Mouse (Mus musculus) G1E (cell line): ENCODE results near the gene Sept5. TPM values are rescaled to one million over a fixed set of nuclear protein-coding genes. Genes with fewer than 3 reads are reported as not detected.

Experiments used
- ATAC-seq: 2 replicates; pipeline ENCODE4 v1.8.0; 2016; ENCODE audit warnings: mild to moderate bottlenecking; ENCODE audit not compliant: insufficient number of reproducible peaks, poor library complexity, low FRiP score, severe bottlenecking; ENCODE audit errors: extremely low read depth
- DNase-seq: peaks from one replicate; pipeline ENCODE4 v3.0.0; 2012; ENCODE audit warnings: low spot score
- H3K27me3 ChIP-seq: 2 replicates; pipeline ENCODE4 v1.6.1; 2012; ENCODE audit warnings: mild to moderate bottlenecking, low read length, inconsistent platforms; ENCODE audit not compliant: insufficient read depth
- H3K36me3 ChIP-seq: replicated peaks from 2 replicates; pipeline ENCODE3; 2012; ENCODE audit warnings: mild to moderate bottlenecking, inconsistent platforms
- H3K4me1 ChIP-seq: 2 replicates; pipeline ENCODE4 v1.6.1; 2012; ENCODE audit warnings: low read depth, low read length, inconsistent platforms, mixed read lengths; ENCODE audit not compliant: insufficient read depth
- H3K4me3 ChIP-seq: 2 replicates; pipeline ENCODE4 v1.5.1; 2012; ENCODE audit warnings: low read depth, mild to moderate bottlenecking, inconsistent platforms, low read length, moderate library complexity, mixed read lengths
- H3K9me3 ChIP-seq: replicated peaks from 2 replicates; pipeline ENCODE4 v1.6.1; 2012; ENCODE audit warnings: inconsistent platforms
- CTCF ChIP-seq: IDR thresholded peaks from 2 replicates; pipeline ENCODE4 v1.5.1; 2012; ENCODE audit warnings: low read depth, low read length, inconsistent platforms, mixed read lengths
- GATA1 ChIP-seq: IDR thresholded peaks from 2 replicates; pipeline ENCODE4 v1.6.1; 2012; ENCODE audit warnings: borderline replicate concordance, low read length, inconsistent platforms, mixed read lengths
- GATA2 ChIP-seq: IDR thresholded peaks from 2 replicates; pipeline ENCODE4 v1.6.1; 2012; ENCODE audit warnings: low read depth, low read length, inconsistent platforms, borderline replicate concordance
- POLR2AphosphoS5 ChIP-seq: IDR thresholded peaks from 2 replicates; pipeline ENCODE4 v1.6.1; 2012; ENCODE audit warnings: low read depth, low read length, inconsistent platforms; ENCODE audit not compliant: insufficient replicate concordance
- TAL1 ChIP-seq: conservative IDR thresholded peaks from 2 replicates; pipeline ENCODE4 v1.6.1; 2012; ENCODE audit warnings: low read depth, low read length, inconsistent platforms, mixed read lengths
- polyA plus RNA-seq: library from polyadenylated mRNA; stranded (reverse); fragments of >175 nt; gene quantifications from 2 replicates; pipeline ENCODE4 v1.2.3, GENCODE M21; 2012
- total RNA-seq, 2 experiments: library from RNA; stranded (forward) in 1 of 2; stranded (reverse) in 1 of 2; fragments of 200-1000 nt in 1 of 2; fragments of >200 nt in 1 of 2; fragmentation: Nextera tagmentation in 1 of 2; gene quantifications; 2 replicates each; pipeline ENCODE4 v1.2.3; 2014 to 2017

Sept5 gene
- total and polyA plus RNA-seq, 3 experiments = 0.05 TPM; not detected in 2

DNA sequence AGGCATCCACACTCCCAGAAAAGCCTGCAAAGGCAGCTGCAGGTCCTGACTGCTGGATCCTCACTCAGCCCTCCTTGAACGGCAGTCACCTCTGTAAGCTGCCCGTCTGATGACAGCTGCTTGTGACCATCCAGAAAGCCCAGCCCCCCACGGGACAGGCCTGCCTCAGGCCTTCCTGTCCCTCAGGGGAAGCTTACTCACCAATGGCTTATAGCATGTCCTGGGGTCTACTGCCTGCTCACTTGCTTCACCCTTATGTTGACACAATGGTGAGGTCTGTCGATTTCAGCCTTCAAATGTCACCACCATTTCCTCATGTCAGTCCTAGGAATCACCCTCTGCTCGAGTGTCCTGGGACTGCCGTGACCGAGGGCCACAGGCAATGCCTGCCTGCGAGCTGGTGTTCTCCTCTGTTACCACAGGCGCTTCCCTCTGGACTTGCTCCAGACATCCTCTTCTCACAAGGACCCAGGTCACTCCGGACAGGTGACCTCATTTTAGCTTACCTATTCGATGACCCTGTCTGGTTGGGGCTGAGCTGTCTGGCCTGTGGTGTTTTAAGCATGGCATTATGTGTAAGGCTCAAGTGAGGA is 13.7 kb upstream of the Sept5 start:
- Histone ChIP-seq H3K27me3 (peaks cover 26% of the 10 kb centered on the region), H3K36me3 (no peaks in the 10 kb centered on the region), H3K4me3 (no peak overlapping the region), H3K9me3 (no peaks in the 10 kb centered on the region), H3K4me1 (no peaks in the 10 kb centered on the region)
- DNase-seq (no peak), ATAC-seq (no peak)
- TF ChIP-seq TAL1 = no peak
- no peak for TF ChIP-seq CTCF
- TF ChIP-seq GATA2 = no peak
- TF ChIP-seq GATA1 = no peak
- no peak for TF ChIP-seq POLR2AphosphoS5

DNA sequence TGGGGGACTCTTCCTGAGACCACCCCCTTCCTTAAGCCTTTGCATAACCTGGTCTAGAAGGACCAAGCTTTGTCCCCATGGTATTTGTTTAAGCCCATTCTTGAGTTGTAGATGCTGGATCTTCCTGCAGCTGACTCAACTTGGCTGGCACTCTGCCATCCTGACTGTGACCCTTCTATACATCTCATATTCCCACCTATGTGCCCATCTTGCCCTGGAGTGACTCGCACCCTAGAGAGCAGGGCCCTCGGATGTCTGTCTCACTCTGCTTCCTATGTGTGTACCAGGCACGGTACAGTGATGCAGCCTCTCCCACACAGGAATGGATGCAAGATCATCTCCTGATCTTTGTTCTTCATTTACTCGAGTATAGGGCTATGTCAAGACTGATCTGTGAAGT is 13.1 kb upstream of the Sept5 start:
- Histone ChIP-seq H3K9me3 (no peaks in the 10 kb centered on the region), H3K4me1 (no peaks in the 10 kb centered on the region), H3K4me3 (no peak overlapping the region), H3K36me3 (no peaks in the 10 kb centered on the region), H3K27me3 (peaks cover 28% of the 10 kb centered on the region)
- DNase-seq = no peak
- ATAC-seq = no peak
- no peak for TF ChIP-seq GATA1
- TF ChIP-seq TAL1 = no peak
- no peak for TF ChIP-seq CTCF
- no peak for TF ChIP-seq GATA2
- no peak for TF ChIP-seq POLR2AphosphoS5

DNA sequence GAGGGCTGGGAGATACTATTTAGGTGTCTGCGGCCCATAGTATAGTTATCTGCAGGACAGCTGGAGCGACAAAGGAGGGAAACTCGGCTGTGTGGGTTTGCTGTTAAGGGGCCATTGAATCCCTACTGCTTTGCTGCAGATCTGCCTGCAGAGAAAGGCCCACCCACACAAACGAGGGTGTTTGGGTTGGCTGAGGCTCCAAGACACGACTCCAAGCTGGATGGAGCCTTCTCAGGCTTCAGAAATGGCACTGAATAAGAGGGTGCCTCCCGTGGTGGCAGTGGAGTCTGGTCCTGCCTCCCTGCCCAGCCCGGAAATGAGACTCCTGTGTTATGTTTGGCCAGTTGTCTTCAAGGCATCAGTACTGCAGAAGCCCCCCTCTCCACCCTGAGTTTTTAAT is 12.5 kb upstream of the Sept5 start:
- H3K27me3 ChIP-seq = peaks cover 28% of the 10 kb centered on the region
- H3K4me3 ChIP-seq = no peak overlapping the region
- TF ChIP-seq TAL1 (no peak), POLR2AphosphoS5 (no peak), GATA1 (no peak), CTCF (no peak), GATA2 (no peak)
- H3K36me3 ChIP-seq = no peaks in the 10 kb centered on the region
- no peaks in the 10 kb centered on the region for H3K4me1 ChIP-seq
- DNase-seq = no peak
- no peak for ATAC-seq
- H3K9me3 ChIP-seq = no peaks in the 10 kb centered on the region

DNA sequence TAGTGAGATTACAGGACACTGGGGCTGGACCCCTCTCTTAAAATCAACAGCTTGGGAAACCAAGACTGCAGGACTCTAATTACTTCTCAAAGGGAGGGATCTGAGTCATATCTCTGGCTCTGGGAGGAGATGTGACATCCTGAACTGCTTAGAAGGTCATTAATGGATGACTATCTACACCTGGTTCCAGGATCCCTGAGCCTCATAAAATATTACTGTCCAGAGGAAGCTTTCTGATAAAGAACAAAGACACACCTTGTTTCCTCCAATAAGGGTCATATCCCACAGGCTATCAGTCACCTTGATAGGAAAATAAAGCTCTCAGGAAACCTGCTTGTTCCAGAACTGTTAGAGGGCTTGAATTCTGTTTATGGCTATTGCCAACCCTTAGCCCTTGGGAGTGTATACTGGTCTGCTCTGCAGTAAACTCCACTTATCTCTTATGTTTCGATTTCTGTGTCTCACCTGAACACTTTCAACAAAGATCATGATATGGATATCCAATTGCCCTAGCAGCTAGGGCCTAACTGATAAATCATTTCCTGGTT is 9.7 kb upstream of the Sept5 start:
- ATAC-seq = no peak
- Histone ChIP-seq H3K4me3 (no peak overlapping the region), H3K9me3 (no peaks in the 10 kb centered on the region), H3K36me3 (no peaks in the 10 kb centered on the region), H3K4me1 (no peaks in the 10 kb centered on the region), H3K27me3 (peaks cover 32% of the 10 kb centered on the region)
- TF ChIP-seq GATA1 = no peak
- DNase-seq = no peak

DNA sequence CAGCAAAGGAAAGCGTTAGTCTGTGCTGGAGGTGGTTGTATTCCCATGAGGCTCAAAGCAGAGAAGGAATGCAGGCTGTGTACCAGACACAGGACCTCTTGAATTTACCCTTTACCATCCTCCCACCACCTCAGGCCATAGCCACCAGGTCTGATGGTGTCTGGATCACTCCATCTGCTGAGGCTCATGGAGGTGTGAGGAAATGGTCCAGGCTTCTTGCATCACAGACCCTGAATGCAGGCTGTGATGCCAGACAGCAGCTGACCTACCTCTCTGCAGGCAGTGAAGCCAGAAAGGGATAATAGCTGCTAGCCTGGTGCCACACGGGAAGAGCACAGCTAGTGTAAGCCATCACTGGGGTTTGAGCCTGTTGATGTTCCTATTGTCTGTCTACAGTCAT is 8.6 kb upstream of the Sept5 start:
- TF ChIP-seq TAL1 = no peak
- no peak for TF ChIP-seq CTCF
- TF ChIP-seq GATA1 = no peak
- TF ChIP-seq GATA2 = no peak
- TF ChIP-seq POLR2AphosphoS5 = no peak
- ATAC-seq = no peak
- Histone ChIP-seq H3K4me3 (no peak overlapping the region), H3K4me1 (no peaks in the 10 kb centered on the region), H3K36me3 (no peaks in the 10 kb centered on the region), H3K27me3 (peaks cover 27% of the 10 kb centered on the region), H3K9me3 (no peaks in the 10 kb centered on the region)
- no peak for DNase-seq

DNA sequence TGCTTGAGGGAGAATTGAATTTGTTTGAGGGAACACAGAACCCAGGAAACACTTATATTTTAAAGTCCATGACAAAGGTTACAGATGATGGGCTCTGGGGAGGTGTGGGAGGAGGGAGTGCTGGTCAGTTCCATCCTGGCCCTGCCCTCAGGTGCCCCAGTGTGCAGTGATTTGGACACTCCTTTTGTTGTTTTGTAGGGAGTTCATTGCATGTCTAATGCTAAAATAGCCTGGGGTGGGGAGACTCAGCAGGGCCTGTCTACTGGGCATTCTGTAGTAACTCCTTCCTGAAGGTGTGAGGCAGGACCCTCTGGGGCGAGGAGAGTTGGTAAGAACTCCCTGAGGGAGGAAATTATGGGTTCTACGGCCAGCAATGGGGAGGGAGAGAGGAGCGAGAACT is 7.0 kb upstream of the Sept5 start:
- TF ChIP-seq POLR2AphosphoS5 = no peak
- TF ChIP-seq GATA1 = no peak
- TF ChIP-seq GATA2 = no peak
- TF ChIP-seq TAL1 = no peak
- no peak for TF ChIP-seq CTCF
- Histone ChIP-seq H3K9me3 (no peaks in the 10 kb centered on the region), H3K36me3 (no peaks in the 10 kb centered on the region), H3K4me3 (no peak overlapping the region), H3K4me1 (no peaks in the 10 kb centered on the region), H3K27me3 (peaks cover 23% of the 10 kb centered on the region)
- DNase-seq (no peak), ATAC-seq (no peak)

DNA sequence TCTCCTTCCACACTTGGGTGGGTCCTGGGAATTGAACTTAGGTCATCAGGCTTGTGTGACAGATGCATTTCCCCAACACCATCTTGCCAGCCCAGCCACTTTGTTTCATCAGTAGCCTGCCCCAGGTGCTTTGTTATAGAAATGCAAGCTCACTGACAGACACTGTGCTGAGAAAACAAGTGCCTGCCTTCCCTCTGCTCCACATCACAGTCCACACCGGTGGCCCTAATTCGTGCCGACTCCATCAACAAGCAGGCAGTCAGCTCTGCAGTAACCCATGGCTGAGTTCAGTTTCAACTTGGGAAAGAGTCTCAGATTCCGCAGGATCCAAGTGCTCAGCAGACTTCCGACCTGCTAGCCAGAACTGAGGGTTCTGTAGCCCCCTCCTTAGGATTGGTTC is 6.6 kb upstream of the Sept5 start:
- Histone ChIP-seq H3K36me3 (no peaks in the 10 kb centered on the region), H3K4me3 (no peak overlapping the region), H3K4me1 (no peaks in the 10 kb centered on the region), H3K27me3 (peaks cover 20% of the 10 kb centered on the region), H3K9me3 (no peaks in the 10 kb centered on the region)
- no peak for DNase-seq
- TF ChIP-seq POLR2AphosphoS5 (no peak), CTCF (no peak), GATA2 (no peak), GATA1 (no peak), TAL1 (no peak)
- ATAC-seq = no peak
